Mouse (Mus musculus) stomach, postnatal 0 days (tissue): ENCODE data around the gene Sarnp.

Source experiments
- CTCF ChIP-seq: IDR thresholded peaks from 2 replicates; pipeline ENCODE4 v1.5.1; 2016; ENCODE audit warnings: antibody characterized with exemption, low read depth, mild to moderate bottlenecking, moderate library complexity
- EP300 ChIP-seq: optimal IDR thresholded peaks from 2 replicates; pipeline ENCODE3; 2016; ENCODE audit warnings: antibody characterized with exemption

DNA sequence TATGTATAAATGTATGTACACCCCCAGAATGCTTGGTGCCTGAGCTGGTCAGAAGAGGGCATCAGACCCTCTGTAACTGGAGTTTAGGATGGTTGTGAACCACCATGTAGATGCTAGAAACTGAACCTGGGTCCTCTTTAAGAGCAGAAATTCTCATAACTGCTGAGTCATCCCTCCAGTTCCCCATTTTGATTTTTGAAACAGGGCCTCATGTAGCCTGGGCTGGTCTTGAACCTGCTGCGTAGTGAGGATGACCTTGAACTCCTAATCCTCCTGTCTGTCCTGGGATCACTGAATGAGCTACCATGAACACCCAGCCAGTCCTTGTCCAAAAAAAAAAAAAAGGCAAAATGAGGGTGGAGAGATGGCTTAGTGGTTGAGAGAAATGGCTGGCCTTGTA lies 23.9 kb upstream of the Sarnp start:
- TF ChIP-seq CTCF (no peak), EP300 (no peak)
